ENCODE assay signal across 8 mouse cellular contexts in the genomic region with DNA sequence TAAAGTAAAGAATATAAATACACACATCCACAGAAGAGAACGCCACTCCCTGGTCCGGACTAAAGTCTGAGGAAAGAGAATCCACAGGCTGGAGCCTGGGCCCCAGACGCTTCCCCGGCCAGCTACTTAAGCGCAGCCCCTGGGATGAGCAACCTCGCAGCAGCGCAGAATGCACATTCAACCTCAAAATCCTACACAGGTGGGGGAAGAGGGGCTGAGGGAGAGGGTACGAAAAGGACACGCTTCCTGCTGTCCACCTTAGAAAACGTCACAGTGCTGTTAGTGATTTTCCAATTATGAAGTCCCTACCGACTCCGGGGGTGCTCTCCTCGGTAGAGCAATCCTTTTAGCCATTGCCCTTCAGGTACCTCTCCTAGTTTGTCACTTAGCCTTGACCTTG. TPM values are rescaled to one million over a fixed set of nuclear protein-coding genes. Genes with fewer than 3 reads are reported as not detected.
DNase-seq lines count a peak whose midpoint lies in the region; ATAC-seq and TF ChIP-seq lines count a peak whose summit lies in the region.

No protein-coding gene starts in this region.

- intact Hi-C loops in gastrocnemius, postnatal 36 days (cut with DNase I), result no loop called here

- peaks cover 4% of the 10 kb centered on the region; the same call in 1 of the 2 replicates for H3K4me1 ChIP-seq in kidney, embryonic 14.5 days (ENCODE audit: control insufficient read depth, insufficient read depth, low read length)
- peaks cover 3% of the 10 kb centered on the region; the same call in 1 of the 2 replicates for H3K4me1 ChIP-seq in kidney, adult 2 months (ENCODE audit: control insufficient read depth, insufficient read depth, low read length)
- H3K4me1 ChIP-seq in embryonic facial prominence, embryonic 13.5 days, result peaks cover 16% of the 10 kb centered on the region
- H3K4me1 ChIP-seq in hindbrain, postnatal 0 days (ENCODE audit: insufficient read depth, low read length), result peaks cover 8% of the 10 kb centered on the region; the same call in 1 of the 2 replicates
- H3K4me1 ChIP-seq in midbrain, embryonic 15.5 days, result peaks cover 22% of the 10 kb centered on the region

- no peaks in the 10 kb centered on the region for H3K9me3 ChIP-seq in kidney, embryonic 14.5 days (ENCODE audit: control insufficient read depth, low read length)
- H3K9me3 ChIP-seq in embryonic facial prominence, embryonic 13.5 days, result no peaks in the 10 kb centered on the region
- no peaks in the 10 kb centered on the region for H3K9me3 ChIP-seq in hindbrain, postnatal 0 days (ENCODE audit: low read length)
- H3K9me3 ChIP-seq in midbrain, embryonic 15.5 days, result no peaks in the 10 kb centered on the region

- no peak for DNase-seq in kidney, adult 2 months
- no peak for DNase-seq in hindbrain, postnatal 0 days (ENCODE audit: low spot score)
- no peak for DNase-seq in gastrocnemius, postnatal 36 days
- DNase-seq in urinary bladder, postnatal 10 days (ENCODE audit: low spot score), result no peak

- no peak overlapping the region for H3K27ac ChIP-seq in kidney, embryonic 14.5 days (ENCODE audit: low read depth, low read length)
- H3K27ac ChIP-seq in kidney, adult 2 months (ENCODE audit: insufficient read depth, low read depth, low read length), result no peak overlapping the region
- H3K27ac ChIP-seq in embryonic facial prominence, embryonic 13.5 days, result no peak overlapping the region
- no peak overlapping the region for H3K27ac ChIP-seq in hindbrain, postnatal 0 days
- no peak overlapping the region for H3K27ac ChIP-seq in midbrain, embryonic 15.5 days

- H3K4me3 ChIP-seq in kidney, embryonic 14.5 days (ENCODE audit: low read length), result peak overlapping the region; percentile 67
- H3K4me3 ChIP-seq in kidney, adult 2 months (ENCODE audit: insufficient read depth, low read depth, low read length), result no peak overlapping the region
- peak overlapping the region; percentile 71 for H3K4me3 ChIP-seq in embryonic facial prominence, embryonic 13.5 days
- H3K4me3 ChIP-seq in hindbrain, postnatal 0 days (ENCODE audit: low read length), result no peak overlapping the region
- H3K4me3 ChIP-seq in midbrain, embryonic 15.5 days, result 0 out of 2 replicates have a peak overlapping the region, but pooled peaks have one; percentile 64

- no peak for TF ChIP-seq CTCF in kidney, adult 2 months (conservative IDR thresholded peaks at IDR 0.05; ENCODE audit: insufficient read depth, insufficient read length, low read depth, low read length)
- no peak for TF ChIP-seq CTCF in hindbrain, postnatal 0 days (IDR thresholded peaks at IDR 0.05; ENCODE audit: low read depth)

- 15% methylated on average over 13 of the region's 13 CpGs for WGBS in kidney, embryonic 14.5 days
- WGBS in kidney, adult 2 months, result 83% methylated on average over 13 of the region's 13 CpGs
- 12% methylated on average over 13 of the region's 13 CpGs for WGBS in embryonic facial prominence, embryonic 13.5 days
- 33% methylated on average over 13 of the region's 13 CpGs for WGBS in hindbrain, postnatal 0 days
- 15% methylated on average over 13 of the region's 13 CpGs for WGBS in midbrain, embryonic 15.5 days

- H3K27me3 ChIP-seq in kidney, embryonic 14.5 days (ENCODE audit: control insufficient read depth, insufficient read depth, low read length), result no peaks in the 10 kb centered on the region
- H3K27me3 ChIP-seq in kidney, adult 2 months (replicated peaks; ENCODE audit: control insufficient read depth, insufficient read depth, low read length), result no peaks in the 10 kb centered on the region
- peaks cover 12% of the 10 kb centered on the region for H3K27me3 ChIP-seq in embryonic facial prominence, embryonic 13.5 days
- no peaks in the 10 kb centered on the region for H3K27me3 ChIP-seq in hindbrain, postnatal 0 days (ENCODE audit: insufficient read depth, low read length)
- peaks cover 6% of the 10 kb centered on the region for H3K27me3 ChIP-seq in midbrain, embryonic 15.5 days (replicated peaks)

- TF ChIP-seq POLR2A in kidney, adult 2 months (IDR thresholded peaks at IDR 0.05; ENCODE audit: low read depth, low read length), result no peak

- no peak for ATAC-seq in kidney, embryonic 14.5 days (ENCODE audit: low FRiP score, low TSS enrichment)
- no peak for ATAC-seq in embryonic facial prominence, embryonic 13.5 days (ENCODE audit: insufficient number of reproducible peaks, insufficient read depth, low FRiP score, low TSS enrichment, low read depth)
- no peak for ATAC-seq in hindbrain, postnatal 0 days
- ATAC-seq in midbrain, embryonic 15.5 days (replicated peaks), result no peak
- ATAC-seq in megakaryocyte-erythroid progenitor cell, adult 5-6 weeks (replicated peaks; ENCODE audit: low FRiP score, low TSS enrichment, poor library complexity, severe bottlenecking), result no peak

- H3K4me2 ChIP-seq in kidney, embryonic 14.5 days (replicated peaks; ENCODE audit: low read depth, low read length), result peak overlapping the region; percentile 91
- peak overlapping the region; percentile 93 for H3K4me2 ChIP-seq in embryonic facial prominence, embryonic 13.5 days
- H3K4me2 ChIP-seq in hindbrain, postnatal 0 days (ENCODE audit: low read depth, low read length), result peak overlapping the region; percentile 91
- peak overlapping the region; percentile 97; the same call in 1 of the 2 replicates for H3K4me2 ChIP-seq in midbrain, embryonic 15.5 days

- H3K9ac ChIP-seq in kidney, embryonic 14.5 days (ENCODE audit: low read depth, low read length), result no peak overlapping the region; the same call in 1 of the 2 replicates
- no peak overlapping the region for H3K9ac ChIP-seq in embryonic facial prominence, embryonic 13.5 days
- H3K9ac ChIP-seq in hindbrain, postnatal 0 days (replicated peaks; ENCODE audit: low read length), result peak overlapping the region; percentile 65; the same call in 1 of the 2 replicates
- no peak overlapping the region for H3K9ac ChIP-seq in midbrain, embryonic 15.5 days

- no peaks in the 10 kb centered on the region for H3K36me3 ChIP-seq in kidney, embryonic 14.5 days (ENCODE audit: control insufficient read depth, insufficient read depth, low read length)
- H3K36me3 ChIP-seq in kidney, adult 2 months (ENCODE audit: control insufficient read depth, insufficient read depth, low read length), result no peaks in the 10 kb centered on the region
- H3K36me3 ChIP-seq in embryonic facial prominence, embryonic 13.5 days, result no peaks in the 10 kb centered on the region
- H3K36me3 ChIP-seq in hindbrain, postnatal 0 days (ENCODE audit: insufficient read depth, low read length), result no peaks in the 10 kb centered on the region
- H3K36me3 ChIP-seq in midbrain, embryonic 15.5 days (replicated peaks), result no peaks in the 10 kb centered on the region

RNA-seq across cellular contexts. Expression of a gene that starts 6.6 kb away (rescaled TPM):
- polyA plus RNA-seq in kidney, embryonic 14.5 days (2014; fragmentation: Nextera tagmentation; extraction: Ambion mirVana), result 2.6 and 3.2 TPM in 2 replicates
- polyA plus RNA-seq in kidney, adult 2 months (2012; rRNA removed), result 1.9 and 2.6 TPM in 2 replicates
- polyA plus RNA-seq in embryonic facial prominence, embryonic 13.5 days (2015; fragmentation: Nextera tagmentation; extraction: Ambion mirVana), result 1.7 and 1.8 TPM in 2 replicates
- 9.0 and 9.2 TPM in 2 replicates for total RNA-seq in hindbrain, postnatal 0 days (2014; rRNA removed)
- 2.1 and 2.7 TPM in 2 replicates for polyA plus RNA-seq in hindbrain, postnatal 0 days (2015; fragmentation: Nextera tagmentation; extraction: Ambion mirVana)
- polyA plus RNA-seq in midbrain, embryonic 15.5 days (2015; fragmentation: Nextera tagmentation; extraction: Ambion mirVana), result 2.8 and 3.1 TPM in 2 replicates
- total RNA-seq in gastrocnemius, postnatal 36 days (2021), result 1 to 10 TPM; 2.4 to 3.2 TPM
- 0.37 TPM in 1 of 2 replicates, not detected in the other for total RNA-seq in megakaryocyte-erythroid progenitor cell, adult 5-6 weeks (2014; fragmentation: Nextera tagmentation)
- 0.23 and 0.30 TPM in 2 replicates for total RNA-seq in megakaryocyte-erythroid progenitor cell, adult 5-6 weeks (2017)

Comparison
In these comparisons a context has a peak if more than half of its experiments do, and no peak if none do; other contexts are left out.
1. H3K4me3 ChIP-seq: peak in kidney, embryonic 14.5 days (single experiment), embryonic facial prominence, embryonic 13.5 days (single experiment) and midbrain, embryonic 15.5 days (single experiment); none in kidney, adult 2 months (single experiment) and hindbrain, postnatal 0 days (single experiment).
2. Peak in every context shown above with its lines, with median percentiles within 50 percentile points of each other: H3K4me2 ChIP-seq.